Mouse (Mus musculus) G1E (cell line): ENCODE data around the gene Mrgprh. TPM values are rescaled to one million over a fixed set of nuclear protein-coding genes. Genes with fewer than 3 reads are reported as not detected.

Experiments used
- ATAC-seq: 2 replicates; pipeline ENCODE4 v1.8.0; 2016; ENCODE audit warnings: mild to moderate bottlenecking; ENCODE audit not compliant: insufficient number of reproducible peaks, poor library complexity, low FRiP score, severe bottlenecking; ENCODE audit errors: extremely low read depth
- DNase-seq: peaks from one replicate; pipeline ENCODE4 v3.0.0; 2012; ENCODE audit warnings: low spot score
- H3K27me3 ChIP-seq: 2 replicates; pipeline ENCODE4 v1.6.1; 2012; ENCODE audit warnings: mild to moderate bottlenecking, low read length, inconsistent platforms; ENCODE audit not compliant: insufficient read depth
- H3K36me3 ChIP-seq: replicated peaks from 2 replicates; pipeline ENCODE3; 2012; ENCODE audit warnings: mild to moderate bottlenecking, inconsistent platforms
- H3K4me1 ChIP-seq: 2 replicates; pipeline ENCODE4 v1.6.1; 2012; ENCODE audit warnings: low read depth, low read length, inconsistent platforms, mixed read lengths; ENCODE audit not compliant: insufficient read depth
- H3K4me3 ChIP-seq: 2 replicates; pipeline ENCODE4 v1.5.1; 2012; ENCODE audit warnings: low read depth, mild to moderate bottlenecking, inconsistent platforms, low read length, moderate library complexity, mixed read lengths
- H3K9me3 ChIP-seq: replicated peaks from 2 replicates; pipeline ENCODE4 v1.6.1; 2012; ENCODE audit warnings: inconsistent platforms
- CTCF ChIP-seq: IDR thresholded peaks from 2 replicates; pipeline ENCODE4 v1.5.1; 2012; ENCODE audit warnings: low read depth, low read length, inconsistent platforms, mixed read lengths
- GATA1 ChIP-seq: IDR thresholded peaks from 2 replicates; pipeline ENCODE4 v1.6.1; 2012; ENCODE audit warnings: borderline replicate concordance, low read length, inconsistent platforms, mixed read lengths
- GATA2 ChIP-seq: IDR thresholded peaks from 2 replicates; pipeline ENCODE4 v1.6.1; 2012; ENCODE audit warnings: low read depth, low read length, inconsistent platforms, borderline replicate concordance
- POLR2AphosphoS5 ChIP-seq: IDR thresholded peaks from 2 replicates; pipeline ENCODE4 v1.6.1; 2012; ENCODE audit warnings: low read depth, low read length, inconsistent platforms; ENCODE audit not compliant: insufficient replicate concordance
- TAL1 ChIP-seq: conservative IDR thresholded peaks from 2 replicates; pipeline ENCODE4 v1.6.1; 2012; ENCODE audit warnings: low read depth, low read length, inconsistent platforms, mixed read lengths
- polyA plus RNA-seq: library from polyadenylated mRNA; stranded (reverse); fragments of >175 nt; gene quantifications from 2 replicates; pipeline ENCODE4 v1.2.3, GENCODE M21; 2012
- total RNA-seq, 2 experiments: library from RNA; stranded (forward) in 1 of 2; stranded (reverse) in 1 of 2; fragments of 200-1000 nt in 1 of 2; fragments of >200 nt in 1 of 2; fragmentation: Nextera tagmentation in 1 of 2; gene quantifications; 2 replicates each; pipeline ENCODE4 v1.2.3; 2014 to 2017

Mrgprh gene
- total and polyA plus RNA-seq, 3 experiments, result 0.11 TPM; not detected in 2

- Histone ChIP-seq H3K4me3 (no peak overlapping the region), H3K27me3 (peaks cover 54% of the 10 kb centered on the region), H3K9me3 (no peaks in the 10 kb centered on the region), H3K4me1 (no peaks in the 10 kb centered on the region), H3K36me3 (no peaks in the 10 kb centered on the region)
- no peak for TF ChIP-seq TAL1
- TF ChIP-seq GATA1, result no peak
- TF ChIP-seq POLR2AphosphoS5, result no peak
- no peak for TF ChIP-seq GATA2
- TF ChIP-seq CTCF, result no peak
- no peak for ATAC-seq
- DNase-seq, result no peak
These were observed 10.4 kb upstream of the Mrgprh start for GRCm38 (mm10) chr17:12865407-12865806.

DNA sequence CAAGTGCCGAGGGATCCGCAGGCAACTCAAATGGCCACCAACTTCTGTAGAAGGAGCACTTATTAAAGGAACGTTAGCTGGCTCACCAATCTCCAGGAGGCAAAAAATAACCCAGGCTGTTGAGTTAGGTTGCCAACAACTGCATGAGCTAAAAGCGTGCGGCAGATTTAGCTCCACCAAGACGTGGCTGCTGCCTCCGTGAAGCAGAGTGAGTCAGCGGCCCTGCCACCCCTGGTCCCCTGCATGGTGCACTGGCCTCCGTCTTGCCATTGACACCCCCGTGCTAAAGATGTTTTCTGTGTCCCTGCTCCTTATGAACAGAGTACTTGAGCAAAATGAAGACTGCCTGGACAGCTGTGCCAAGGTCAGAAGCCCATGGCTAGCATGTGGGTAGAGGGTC, 9.0 kb upstream of the Mrgprh start:
- TF ChIP-seq GATA1, result no peak
- TF ChIP-seq GATA2, result no peak
- TF ChIP-seq TAL1, result no peak
- no peak for TF ChIP-seq CTCF
- TF ChIP-seq POLR2AphosphoS5, result no peak
- no peak overlapping the region for H3K4me3 ChIP-seq
- DNase-seq (no peak), ATAC-seq (no peak)
- no peaks in the 10 kb centered on the region for H3K36me3 ChIP-seq
- H3K9me3 ChIP-seq, result no peaks in the 10 kb centered on the region
- H3K27me3 ChIP-seq, result peaks cover 57% of the 10 kb centered on the region
- H3K4me1 ChIP-seq, result no peaks in the 10 kb centered on the region

GRCm38 (mm10) chr17:12868043-12868442, 7.8 kb upstream of the Mrgprh start, which contains the start of gene Mas1:
Mas1 (minus strand) TSS chr17:12868143.
- no peaks in the 10 kb centered on the region for H3K4me1 ChIP-seq
- no peak within 1 kb of the TSS for H3K4me3 ChIP-seq
- no peaks in the 10 kb centered on the region for H3K36me3 ChIP-seq
- no peaks in the 10 kb centered on the region for H3K9me3 ChIP-seq
- H3K27me3 ChIP-seq, result peaks cover 54% of the 10 kb centered on the region
- no peak for TF ChIP-seq POLR2AphosphoS5
- no peak for TF ChIP-seq GATA2
- ATAC-seq (no peak), DNase-seq (no peak)

- no peaks in the 10 kb centered on the region for H3K4me1 ChIP-seq
These were observed 7.2 kb upstream of the Mrgprh start for GRCm38 (mm10) chr17:12868640-12869039.

DNA sequence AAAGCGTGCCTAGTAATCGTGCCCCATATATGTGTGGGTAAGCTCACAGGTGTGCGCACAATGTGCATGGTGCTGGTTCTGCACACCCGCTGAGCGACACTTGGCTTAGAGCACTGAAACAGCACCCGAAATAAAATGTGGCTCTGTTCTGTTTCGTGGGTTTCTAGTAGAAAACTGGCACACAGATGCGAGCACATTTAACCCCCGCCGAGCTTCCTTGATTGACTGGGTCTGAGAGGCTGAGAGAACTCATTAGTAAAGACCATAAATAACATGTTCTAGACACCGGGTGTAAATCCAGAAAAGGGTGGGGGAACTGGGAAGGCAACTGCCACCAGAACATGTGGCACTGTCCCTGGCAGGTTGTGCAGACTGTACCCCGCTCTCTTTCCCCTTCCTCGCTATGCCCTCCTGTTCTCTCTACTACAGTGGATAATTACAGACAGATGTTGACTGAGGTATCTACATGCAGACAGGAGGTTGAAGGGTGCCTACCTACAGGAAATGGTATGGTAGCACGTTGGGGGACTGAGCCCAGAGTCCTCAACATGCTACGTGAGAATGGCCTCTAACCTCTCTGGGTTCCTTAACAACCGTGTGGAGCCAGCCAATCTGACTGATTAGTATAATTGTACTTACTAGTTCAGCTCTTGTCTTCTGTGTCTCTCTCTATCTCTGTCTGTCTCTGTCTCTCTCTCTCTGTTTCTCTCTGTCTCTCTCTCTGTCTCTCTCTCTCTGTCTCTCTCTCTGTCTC, 3.4 kb upstream of the Mrgprh start:
- no peaks in the 10 kb centered on the region for H3K4me1 ChIP-seq
- TF ChIP-seq GATA2 (no peak), CTCF (no peak), GATA1 (no peak), TAL1 (no peak), POLR2AphosphoS5 (no peak)
- ATAC-seq (no peak), DNase-seq (no peak)
- peaks cover 50% of the 10 kb centered on the region for H3K27me3 ChIP-seq
- H3K4me3 ChIP-seq, result no peak overlapping the region
- no peaks in the 10 kb centered on the region for H3K9me3 ChIP-seq
- H3K36me3 ChIP-seq, result no peaks in the 10 kb centered on the region

More at GRCm38 (mm10) chr17:12868640-12869039, 7.2 kb upstream of the Mrgprh start:
- no peak for ATAC-seq
- no peak overlapping the region for H3K4me3 ChIP-seq
- DNase-seq, result no peak
- peaks cover 54% of the 10 kb centered on the region for H3K27me3 ChIP-seq
- H3K9me3 ChIP-seq, result no peaks in the 10 kb centered on the region
- TF ChIP-seq POLR2AphosphoS5, result no peak
- TF ChIP-seq GATA2, result no peak
- TF ChIP-seq CTCF, result no peak
- TF ChIP-seq GATA1, result no peak
- H3K36me3 ChIP-seq, result no peaks in the 10 kb centered on the region

GRCm38 (mm10) chr17:12880178-12880577, 4.3 kb downstream of the Mrgprh start:
- no peaks in the 10 kb centered on the region for H3K9me3 ChIP-seq
- H3K4me1 ChIP-seq, result peaks cover 6% of the 10 kb centered on the region
- 0 out of 2 replicates have a peak, but pooled peaks have one; percentile 34 for ATAC-seq
- TF ChIP-seq TAL1, result no peak
- no peak for TF ChIP-seq GATA1
- peak; percentile 78 for TF ChIP-seq CTCF
- TF ChIP-seq POLR2AphosphoS5, result no peak
- H3K36me3 ChIP-seq, result no peaks in the 10 kb centered on the region
- DNase-seq, result peak; percentile 52
- H3K27me3 ChIP-seq, result peaks cover 45% of the 10 kb centered on the region
- H3K4me3 ChIP-seq, result no peak overlapping the region
